Mouse (Mus musculus): ENCODE measurements around the gene Ptn. TPM values are rescaled to one million over a fixed set of nuclear protein-coding genes. Genes with fewer than 3 reads are reported as not detected.
A peak's percentile ranks its signal among the peaks of the same experiment; 100 is the strongest.

The Ptn gene
- 502 and 540 TPM in 2 replicates for polyA plus RNA-seq (2015; fragmentation: Nextera tagmentation; extraction: Ambion mirVana)

GRCm38 (mm10) chr6:36809747-36810285 is at the start of gene Ptn:
TSS of gene Ptn (minus strand) at chr6:36810220.
- Histone ChIP-seq H3K4me3 (peak within 1 kb of the TSS; percentile 76), H3K27me3 (no peaks in the 10 kb centered on the region), H3K27ac (replicated peaks) (peak within 1 kb of the TSS; percentile 92), H3K36me3 (0 out of 2 replicates have a peak, but pooled peaks cover 6% of the 10 kb centered on the region), H3K9me3 (no peaks in the 10 kb centered on the region), H3K4me2 (replicated peaks) (peak within 1 kb of the TSS; percentile 71), H3K9ac (replicated peaks) (peak within 1 kb of the TSS; percentile 84), H3K4me1 (peaks cover 41% of the 10 kb centered on the region)
- peak; percentile 87 for ATAC-seq (replicated peaks)
- 0% methylated on average over 15 of the region's 15 CpGs for WGBS

DNA sequence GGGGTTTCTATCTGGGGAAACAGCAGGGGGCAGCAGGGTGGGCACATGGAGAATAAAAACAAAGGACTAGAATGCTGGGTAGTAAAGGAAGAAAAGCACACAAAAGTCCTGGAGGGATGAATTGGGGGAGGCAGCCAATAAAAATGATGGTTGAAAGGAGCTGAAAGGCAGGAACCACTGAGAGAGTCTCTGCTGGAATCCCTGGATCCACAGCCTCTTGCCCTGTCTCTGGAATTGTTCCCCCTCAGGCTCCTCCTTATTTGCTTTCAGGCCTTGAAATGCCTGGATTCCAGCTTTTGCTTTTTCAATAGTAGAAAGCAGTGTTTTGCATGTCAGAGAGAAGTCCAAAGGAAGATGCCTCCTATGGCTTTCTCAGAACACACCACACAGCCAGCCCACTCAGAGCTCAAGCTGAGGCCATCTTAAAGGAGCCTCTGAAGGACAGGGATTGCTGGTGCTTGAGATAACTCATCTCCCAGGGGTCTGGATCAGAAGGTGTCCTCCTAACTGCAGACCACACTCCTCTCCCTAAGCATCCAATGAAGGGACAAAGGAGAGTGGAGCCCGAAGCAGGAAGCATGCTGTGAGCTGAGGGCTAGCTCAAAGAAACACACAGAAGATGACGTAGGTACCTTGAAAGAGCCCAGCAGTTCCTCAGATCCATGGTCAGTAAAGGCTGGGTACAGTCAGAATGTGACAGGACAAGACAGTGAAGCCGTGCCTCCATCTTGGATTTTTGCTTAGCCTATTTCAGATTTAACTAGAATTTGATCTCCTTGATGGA is 48.4 kb upstream of the Ptn start:
- peak overlapping the region; percentile 55 for H3K27ac ChIP-seq (replicated peaks)
- whole genome bisulfite sequencing: 32% methylated on average over 3 of the region's 3 CpGs
- no peak overlapping the region for H3K4me3 ChIP-seq
- no peaks in the 10 kb centered on the region for H3K9me3 ChIP-seq
- no peaks in the 10 kb centered on the region for H3K27me3 ChIP-seq
- peaks cover 5% of the 10 kb centered on the region; the same call in 1 of the 2 replicates for H3K4me1 ChIP-seq
- no peak overlapping the region for H3K4me2 ChIP-seq (replicated peaks)
- H3K36me3 ChIP-seq: no peaks in the 10 kb centered on the region
- ATAC-seq (replicated peaks): peak; percentile 36; the same call in 1 of the 2 replicates
- H3K9ac ChIP-seq (replicated peaks): no peak overlapping the region

DNA sequence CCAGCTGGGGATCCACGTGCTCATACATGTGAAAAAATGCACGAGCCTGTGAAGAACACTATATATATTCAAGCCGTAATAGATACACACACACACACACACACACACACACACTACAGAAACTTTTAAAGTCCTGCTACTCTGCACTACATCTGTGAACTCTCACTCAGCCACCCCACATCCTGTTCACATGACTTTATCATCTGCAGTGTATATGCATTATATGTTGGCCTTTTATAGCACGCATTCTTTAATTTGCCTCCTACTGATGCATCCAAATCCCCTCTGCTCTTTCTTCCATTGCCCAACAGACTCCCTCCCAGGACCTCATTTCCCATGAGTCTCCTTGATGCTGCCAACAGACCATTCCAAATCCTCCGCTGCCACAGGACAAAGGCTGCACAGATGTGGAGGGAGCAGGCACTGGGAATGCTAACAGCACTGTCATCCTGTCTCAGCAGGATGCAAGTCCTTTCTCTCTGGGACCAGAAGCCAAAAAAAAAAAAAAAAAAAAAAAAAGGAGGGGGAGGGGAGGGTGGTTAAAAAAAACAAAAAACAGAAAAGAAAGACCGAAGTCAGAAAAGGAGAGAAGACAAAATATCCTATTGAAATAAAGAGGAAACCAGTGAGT is 47.7 kb upstream of the Ptn start:
- Histone ChIP-seq H3K9me3 (no peaks in the 10 kb centered on the region), H3K36me3 (no peaks in the 10 kb centered on the region), H3K9ac (replicated peaks) (no peak overlapping the region), H3K27me3 (no peaks in the 10 kb centered on the region), H3K4me1 (peaks cover 5% of the 10 kb centered on the region; the same call in 1 of the 2 replicates), H3K4me2 (replicated peaks) (no peak overlapping the region), H3K4me3 (no peak overlapping the region), H3K27ac (replicated peaks) (0 out of 2 replicates have a peak overlapping the region, but pooled peaks have one; percentile 31)
- 20% methylated on average over 6 of the region's 6 CpGs for WGBS
- peak; percentile 68; the same call in 1 of the 2 replicates for ATAC-seq (replicated peaks)

DNA sequence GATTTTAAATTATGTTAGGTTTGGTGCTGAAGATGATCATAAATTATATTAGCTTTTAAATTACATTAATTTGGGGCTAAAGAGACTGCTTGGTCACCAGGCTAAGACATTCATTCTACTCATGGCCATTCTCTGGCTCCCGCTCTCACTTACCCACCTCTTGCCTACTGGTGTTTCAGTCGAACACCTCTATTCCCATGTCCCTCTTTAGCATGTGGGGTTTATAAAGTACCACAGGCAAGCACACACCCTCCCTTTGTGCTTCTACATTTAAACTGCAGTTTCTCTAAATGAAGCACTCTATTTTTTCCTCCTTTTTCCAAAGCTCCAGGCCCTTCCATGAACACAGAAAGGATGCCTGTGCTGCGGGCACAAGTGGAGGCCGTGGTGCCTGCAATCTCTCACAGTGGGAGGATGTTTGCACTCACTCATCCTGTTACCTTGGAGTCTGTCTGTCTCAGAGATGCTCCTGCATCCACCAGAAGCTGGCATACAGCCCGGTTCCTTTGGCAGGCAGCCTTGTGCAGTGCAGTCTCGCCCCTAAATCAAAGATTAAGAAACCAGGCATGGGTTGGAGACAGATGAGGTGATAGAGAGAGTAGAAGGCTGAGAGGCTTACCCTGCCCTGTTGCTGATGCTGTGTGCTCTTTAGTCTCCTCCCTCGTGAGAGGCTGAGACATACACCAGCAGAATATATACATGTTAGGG is 40.6 kb upstream of the Ptn start:
- 0 out of 2 replicates have a peak, but pooled peaks cover 4% of the 10 kb centered on the region for H3K36me3 ChIP-seq
- peak overlapping the region; percentile 48 for H3K27ac ChIP-seq (replicated peaks)
- no peak overlapping the region for H3K9ac ChIP-seq (replicated peaks)
- WGBS: 53% methylated on average over 7 of the region's 7 CpGs
- H3K4me1 ChIP-seq: peaks cover 8% of the 10 kb centered on the region; the same call in 1 of the 2 replicates
- peak; percentile 82; the same call in 1 of the 2 replicates for ATAC-seq (replicated peaks)
- no peak overlapping the region for H3K4me3 ChIP-seq
- no peak overlapping the region for H3K4me2 ChIP-seq (replicated peaks)
- H3K27me3 ChIP-seq: no peaks in the 10 kb centered on the region
- no peaks in the 10 kb centered on the region for H3K9me3 ChIP-seq

GRCm38 (mm10) chr6:36845288-36845687 is 35.3 kb upstream of the Ptn start:
- no peak overlapping the region for H3K4me2 ChIP-seq (replicated peaks)
- H3K36me3 ChIP-seq: 0 out of 2 replicates have a peak, but pooled peaks cover 4% of the 10 kb centered on the region
- no peaks in the 10 kb centered on the region for H3K27me3 ChIP-seq
- H3K9ac ChIP-seq (replicated peaks): no peak overlapping the region
- no peak overlapping the region for H3K4me3 ChIP-seq
- no peak for ATAC-seq (replicated peaks)
- WGBS: 89% methylated on average over 1 of the region's 1 CpGs
- H3K9me3 ChIP-seq: no peaks in the 10 kb centered on the region
- no peak overlapping the region for H3K27ac ChIP-seq (replicated peaks)
- H3K4me1 ChIP-seq: no peaks in the 10 kb centered on the region

GRCm38 (mm10) chr6:36844258-36844657 is 34.2 kb upstream of the Ptn start:
- no peak overlapping the region for H3K4me2 ChIP-seq (replicated peaks)
- H3K27ac ChIP-seq (replicated peaks): no peak overlapping the region
- H3K27me3 ChIP-seq: no peaks in the 10 kb centered on the region
- H3K4me3 ChIP-seq: no peak overlapping the region
- no peak overlapping the region for H3K9ac ChIP-seq (replicated peaks)
- H3K9me3 ChIP-seq: no peaks in the 10 kb centered on the region
- no peaks in the 10 kb centered on the region for H3K4me1 ChIP-seq
- 68% methylated on average over 6 of the region's 6 CpGs for WGBS
- ATAC-seq (replicated peaks): no peak
- H3K36me3 ChIP-seq: 0 out of 2 replicates have a peak, but pooled peaks cover 4% of the 10 kb centered on the region

GRCm38 (mm10) chr6:36843031-36843488 is 33.0 kb upstream of the Ptn start:
- Histone ChIP-seq H3K4me3 (no peak overlapping the region), H3K9ac (replicated peaks) (no peak overlapping the region), H3K4me2 (replicated peaks) (no peak overlapping the region), H3K4me1 (no peaks in the 10 kb centered on the region), H3K36me3 (0 out of 2 replicates have a peak, but pooled peaks cover 4% of the 10 kb centered on the region), H3K27ac (replicated peaks) (no peak overlapping the region), H3K27me3 (no peaks in the 10 kb centered on the region), H3K9me3 (no peaks in the 10 kb centered on the region)
- 80% methylated on average over 3 of the region's 3 CpGs for WGBS
- ATAC-seq (replicated peaks): no peak

DNA sequence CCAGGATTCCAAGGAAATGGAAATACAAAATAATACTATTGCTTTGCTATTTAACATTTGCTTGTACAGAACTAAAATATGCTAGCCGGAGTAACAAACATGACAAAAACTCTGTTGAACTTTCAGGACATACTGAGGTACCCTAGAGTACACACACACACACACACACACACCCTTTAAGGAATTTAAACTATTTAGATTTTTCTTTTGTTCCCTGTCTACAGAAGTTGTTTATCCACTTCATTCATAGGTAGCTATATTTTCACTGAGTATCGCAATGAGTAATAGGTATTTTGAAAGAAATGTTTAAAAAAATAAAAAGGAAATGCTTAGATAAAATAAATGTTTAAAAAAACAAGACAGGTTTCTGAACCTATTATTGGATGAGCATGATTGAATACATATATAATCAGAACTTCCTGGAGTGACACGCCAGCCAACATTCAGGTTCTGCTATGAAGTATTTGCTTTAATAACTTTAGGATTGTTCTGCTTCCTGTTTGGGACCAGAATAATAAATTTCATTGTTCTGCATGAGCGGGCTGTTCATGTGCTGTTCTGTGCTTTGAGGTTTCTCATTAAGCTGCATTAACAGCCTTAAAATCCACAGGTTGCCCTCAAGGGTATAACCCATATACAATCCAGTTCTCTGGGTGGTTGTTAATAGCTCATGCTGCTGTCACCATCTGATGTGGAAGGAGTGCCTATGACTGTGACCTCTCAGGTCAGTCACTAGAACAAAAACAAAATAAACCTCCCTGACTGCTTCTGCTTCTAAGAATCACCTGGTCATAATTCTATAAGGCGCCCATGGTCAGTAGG is 32.3 kb upstream of the Ptn start:
- ATAC-seq (replicated peaks): no peak
- Histone ChIP-seq H3K4me2 (replicated peaks) (no peak overlapping the region), H3K27ac (replicated peaks) (no peak overlapping the region), H3K9me3 (no peaks in the 10 kb centered on the region), H3K27me3 (no peaks in the 10 kb centered on the region), H3K4me3 (no peak overlapping the region), H3K36me3 (0 out of 2 replicates have a peak, but pooled peaks cover 4% of the 10 kb centered on the region), H3K4me1 (no peaks in the 10 kb centered on the region), H3K9ac (replicated peaks) (no peak overlapping the region)
- 87% methylated on average over 5 of the region's 5 CpGs for WGBS

GRCm38 (mm10) chr6:36841701-36842100 is 31.7 kb upstream of the Ptn start:
- no peak for ATAC-seq (replicated peaks)

DNA sequence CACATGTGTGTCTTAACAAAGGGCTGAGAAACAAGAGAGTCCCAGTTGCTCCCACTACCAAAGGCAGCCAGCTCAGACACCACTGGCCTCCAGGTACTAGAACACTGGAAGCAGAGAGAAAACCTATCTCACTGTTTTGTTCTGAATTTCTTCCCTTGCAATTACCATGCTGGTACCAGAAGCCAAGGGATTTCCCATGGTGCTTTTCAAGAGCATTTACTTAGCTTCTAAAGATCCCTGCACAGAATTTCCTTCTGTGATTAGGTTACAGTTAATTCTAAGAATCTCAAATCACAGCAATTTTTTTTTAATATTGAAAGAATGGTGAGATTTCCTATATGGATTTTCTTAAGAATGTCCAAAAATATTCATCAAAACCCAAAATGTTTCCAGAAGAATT is 31.2 kb upstream of the Ptn start:
- peaks cover 3% of the 10 kb centered on the region; the same call in 1 of the 2 replicates for H3K4me1 ChIP-seq
- H3K9me3 ChIP-seq: no peaks in the 10 kb centered on the region
- H3K27ac ChIP-seq (replicated peaks): no peak overlapping the region
- H3K36me3 ChIP-seq: no peaks in the 10 kb centered on the region
- ATAC-seq (replicated peaks): no peak
- no peak overlapping the region for H3K4me3 ChIP-seq
- H3K9ac ChIP-seq (replicated peaks): no peak overlapping the region
- no peak overlapping the region for H3K4me2 ChIP-seq (replicated peaks)
- no peaks in the 10 kb centered on the region for H3K27me3 ChIP-seq

More at GRCm38 (mm10) chr6:36841701-36842100, 31.7 kb upstream of the Ptn start:
- H3K4me2 ChIP-seq (replicated peaks): no peak overlapping the region
- H3K9me3 ChIP-seq: no peaks in the 10 kb centered on the region
- no peak overlapping the region for H3K9ac ChIP-seq (replicated peaks)
- no peak overlapping the region for H3K4me3 ChIP-seq
- H3K27me3 ChIP-seq: no peaks in the 10 kb centered on the region
- no peaks in the 10 kb centered on the region for H3K36me3 ChIP-seq
- 74% methylated on average over 3 of the region's 3 CpGs for WGBS
- H3K27ac ChIP-seq (replicated peaks): no peak overlapping the region
- no peaks in the 10 kb centered on the region for H3K4me1 ChIP-seq

GRCm38 (mm10) chr6:36838747-36839146 is 28.7 kb upstream of the Ptn start:
- Histone ChIP-seq H3K36me3 (no peaks in the 10 kb centered on the region), H3K9ac (replicated peaks) (no peak overlapping the region)

More at GRCm38 (mm10) chr6:36838747-36839146, 28.7 kb upstream of the Ptn start:
- WGBS: 100% methylated on average over 1 of the region's 1 CpGs
- H3K27ac ChIP-seq (replicated peaks): no peak overlapping the region
- H3K4me1 ChIP-seq: peaks cover 3% of the 10 kb centered on the region; the same call in 1 of the 2 replicates
- H3K4me3 ChIP-seq: no peak overlapping the region
- no peak overlapping the region for H3K4me2 ChIP-seq (replicated peaks)
- H3K27me3 ChIP-seq: no peaks in the 10 kb centered on the region
- no peak for ATAC-seq (replicated peaks)
- no peaks in the 10 kb centered on the region for H3K9me3 ChIP-seq
